7 mouse cellular contexts compared by ENCODE assay signal in genomic region chr4:126752024-126752607, GRCm38 (mm10). TPM values are rescaled to one million over a fixed set of nuclear protein-coding genes. Genes with fewer than 3 reads are reported as not detected.
DNase-seq lines count a peak whose midpoint lies in the region; ATAC-seq and TF ChIP-seq lines count a peak whose summit lies in the region.

No protein-coding gene starts in this region.

- DNase-seq in lung, adult 2 months = no peak
- no peak for DNase-seq in lung, postnatal 36 days
- peak; percentile 86 for DNase-seq in brain, adult 2 months (ENCODE audit: low read depth, low spot score)
- no peak for DNase-seq in forebrain, embryonic 10.5 days (ENCODE audit: extremely low spot score, low spot score)
- peak; percentile 43 for DNase-seq in right cerebral cortex, postnatal 25 days
- DNase-seq in thymus, postnatal 0 days (ENCODE audit: low spot score) = no peak

- peaks cover 6% of the 10 kb centered on the region for H3K4me1 ChIP-seq in lung, adult 2 months (ENCODE audit: control insufficient read depth, insufficient read depth, low read length)
- H3K4me1 ChIP-seq in forebrain, embryonic 10.5 days = peaks cover 62% of the 10 kb centered on the region
- peaks cover 35% of the 10 kb centered on the region for H3K4me1 ChIP-seq in limb, embryonic 12.5 days (replicated peaks)

- H3K9ac ChIP-seq in limb, embryonic 12.5 days (replicated peaks) = peak overlapping the region; percentile 71

- H3K27me3 ChIP-seq in forebrain, embryonic 10.5 days (ENCODE audit: poor library complexity, severe bottlenecking) = 0 out of 2 replicates have a peak, but pooled peaks cover 4% of the 10 kb centered on the region
- H3K27me3 ChIP-seq in limb, embryonic 12.5 days = no peaks in the 10 kb centered on the region

- ATAC-seq in limb, embryonic 12.5 days (ENCODE audit: insufficient number of reproducible peaks, insufficient read depth, low FRiP score, low TSS enrichment, low read depth) = no peak

- 13% methylated on average over 13 of the region's 13 CpGs for WGBS in lung, adult 2 months
- WGBS in forebrain, embryonic 10.5 days = 4% methylated on average over 13 of the region's 13 CpGs
- 8% methylated on average over 13 of the region's 13 CpGs for WGBS in limb, embryonic 12.5 days

- H3K4me2 ChIP-seq in limb, embryonic 12.5 days = peak overlapping the region; percentile 98

- TF ChIP-seq CTCF in lung, adult 2 months (IDR thresholded peaks at IDR 0.05; ENCODE audit: insufficient read depth, low read length) = no peak

- no peak for TF ChIP-seq POLR2A in lung, adult 2 months (IDR thresholded peaks at IDR 0.05; ENCODE audit: borderline replicate concordance, extremely low read depth, low read depth, low read length)

- no peaks in the 10 kb centered on the region for H3K9me3 ChIP-seq in forebrain, embryonic 10.5 days
- no peaks in the 10 kb centered on the region for H3K9me3 ChIP-seq in limb, embryonic 12.5 days

- peak overlapping the region; percentile 10 for H3K4me3 ChIP-seq in lung, adult 2 months (replicated peaks; ENCODE audit: extremely low read depth, low read depth, low read length)
- H3K4me3 ChIP-seq in forebrain, embryonic 10.5 days = peak overlapping the region; percentile 93
- H3K4me3 ChIP-seq in limb, embryonic 12.5 days (replicated peaks) = peak overlapping the region; percentile 90

- H3K36me3 ChIP-seq in forebrain, embryonic 10.5 days (replicated peaks) = peaks cover 42% of the 10 kb centered on the region
- peaks cover 40% of the 10 kb centered on the region for H3K36me3 ChIP-seq in limb, embryonic 12.5 days

- H3K27ac ChIP-seq in forebrain, embryonic 10.5 days = peak overlapping the region; percentile 97
- no peak overlapping the region for H3K27ac ChIP-seq in limb, embryonic 12.5 days

RNA-seq across cellular contexts. Expression of gene Ncdn, which starts 1.1 kb away (rescaled TPM):
- 31.5 and 31.9 TPM in 2 replicates for polyA plus RNA-seq in lung, adult 2 months (2012; rRNA removed)
- 36.6 and 36.9 TPM in 2 replicates for polyA plus RNA-seq in forebrain, embryonic 10.5 days (2016; fragmentation: Nextera tagmentation; extraction: Ambion mirVana)
- 33.5 and 35.8 TPM in 2 replicates for polyA plus RNA-seq in limb, embryonic 12.5 days (2016; fragmentation: Nextera tagmentation; extraction: Ambion mirVana)
- polyA plus RNA-seq in thymus, postnatal 0 days (2015; fragmentation: Nextera tagmentation; extraction: Ambion mirVana) = 18.4 and 20.6 TPM in 2 replicates

RNA-seq across cellular contexts. Expression of gene AU040320, which starts 1.2 kb away (rescaled TPM):
- 28.8 and 39.4 TPM in 2 replicates for polyA plus RNA-seq in lung, adult 2 months (2012; rRNA removed)
- polyA plus RNA-seq in forebrain, embryonic 10.5 days (2016; fragmentation: Nextera tagmentation; extraction: Ambion mirVana) = 20.9 and 23.7 TPM in 2 replicates
- polyA plus RNA-seq in limb, embryonic 12.5 days (2016; fragmentation: Nextera tagmentation; extraction: Ambion mirVana) = 15.7 and 17.4 TPM in 2 replicates
- polyA plus RNA-seq in thymus, postnatal 0 days (2015; fragmentation: Nextera tagmentation; extraction: Ambion mirVana) = 15.4 and 15.6 TPM in 2 replicates

RNA-seq across cellular contexts. Expression of gene Tfap2e, which starts 16.1 kb away (rescaled TPM):
- polyA plus RNA-seq in lung, adult 2 months (2012; rRNA removed) = 0.28 TPM in 1 of 2 replicates, not detected in the other
- polyA plus RNA-seq in forebrain, embryonic 10.5 days (2016; fragmentation: Nextera tagmentation; extraction: Ambion mirVana) = 0.06 TPM in 1 of 2 replicates, not detected in the other
- not detected in 2 replicates for polyA plus RNA-seq in limb, embryonic 12.5 days (2016; fragmentation: Nextera tagmentation; extraction: Ambion mirVana)
- not detected in 2 replicates for polyA plus RNA-seq in thymus, postnatal 0 days (2015; fragmentation: Nextera tagmentation; extraction: Ambion mirVana)

Comparison
In these comparisons a context has a peak if more than half of its experiments do, and no peak if none do; other contexts are left out.
1. DNase-seq: peak in brain, adult 2 months (single experiment) and right cerebral cortex, postnatal 25 days (single experiment); none in lung, adult 2 months (single experiment), lung, postnatal 36 days (single experiment), forebrain, embryonic 10.5 days (single experiment) and thymus, postnatal 0 days (single experiment).
2. H3K4me3 ChIP-seq: peak in every context shown above with its lines; median percentile 93 in forebrain, embryonic 10.5 days; 90 in limb, embryonic 12.5 days; 10 in lung, adult 2 months.